Mouse (Mus musculus) heart, postnatal 0 days (tissue): ENCODE data around the gene Adra2c. TPM values are rescaled to one million over a fixed set of nuclear protein-coding genes. Genes with fewer than 3 reads are reported as not detected.

ENCODE experiments used
- ATAC-seq: fragments of 200-750 bp; cut with Nextera tagmentation; 2 replicates; pipeline ENCODE4 v1.8.0; 2017; ENCODE audit warnings: low read depth, moderate number of reproducible peaks, moderate library complexity; ENCODE audit not compliant: insufficient read depth
- DNase-seq: peaks from one replicate; pipeline ENCODE4 v3.0.0-alpha.2; 2016; ENCODE audit warnings: low spot score
- H3K27ac ChIP-seq: fragments of 300-500 bp; sonication (generic); 2 replicates; pipeline ENCODE4 v1.5.1; 2014; ENCODE audit warnings: low read depth, mild to moderate bottlenecking
- H3K27me3 ChIP-seq: fragments of 300-500 bp; sonication (generic); 2 replicates; pipeline ENCODE4 v1.6.1; 2014; ENCODE audit warnings: low read length, mixed read lengths; ENCODE audit not compliant: control insufficient read depth, insufficient read depth
- H3K36me3 ChIP-seq: fragments of 300-500 bp; sonication (generic); replicated peaks from 2 replicates; pipeline ENCODE4 v1.6.1; 2014; ENCODE audit warnings: low read length, mixed read lengths; ENCODE audit not compliant: control insufficient read depth, insufficient read depth
- H3K4me1 ChIP-seq: fragments of 300-500 bp; sonication (generic); 2 replicates; pipeline ENCODE4 v1.6.1; 2014; ENCODE audit warnings: antibody characterized with exemption; ENCODE audit not compliant: control insufficient read depth, insufficient read depth
- H3K4me2 ChIP-seq: fragments of 300-500 bp; sonication (generic); 2 replicates; pipeline ENCODE4 v1.6.1; 2014; ENCODE audit warnings: low read depth, mild to moderate bottlenecking, low read length, moderate library complexity
- H3K4me3 ChIP-seq: fragments of 300-500 bp; sonication (generic); 2 replicates; pipeline ENCODE4 v1.5.1; 2014; ENCODE audit warnings: low read depth, low read length
- H3K9ac ChIP-seq: fragments of 300-500 bp; sonication (generic); replicated peaks from 2 replicates; pipeline ENCODE4 v1.6.1; 2014; ENCODE audit warnings: low read depth, low read length, mixed read lengths
- H3K9me3 ChIP-seq: fragments of 300-500 bp; sonication (generic); replicated peaks from 2 replicates; pipeline ENCODE4 v1.6.1; 2016; ENCODE audit warnings: low read length; ENCODE audit not compliant: control insufficient read depth
- CTCF ChIP-seq: IDR thresholded peaks from 2 replicates; pipeline ENCODE4 v1.5.1; 2016; ENCODE audit warnings: antibody characterized with exemption, control low read depth, low read depth
- EP300 ChIP-seq: IDR thresholded peaks from 2 replicates; pipeline ENCODE4 v1.6.1; 2016; ENCODE audit warnings: antibody characterized with exemption, low read depth
- WGBS: fragments of 180-500 bp; shearing (Covaris S2); extraction: QIAGEN DNeasy Blood & Tissue Kit; methylation state at CpG from one replicate; pipeline ENCODE4 v1.1.7; 2014; 5-methylcytosine and 5-hydroxymethylcytosine counted together
- polyA plus RNA-seq: library from polyadenylated mRNA; unstranded; fragments of >200 nt; fragmentation: Nextera tagmentation; extraction: Ambion mirVana; gene quantifications from 2 replicates; pipeline ENCODE4 v1.2.1, GENCODE M21; 2015
- total RNA-seq: library from RNA; depleted of rRNA; stranded (reverse); fragments of >200 nt; gene quantifications from 2 replicates; pipeline ENCODE4 v1.2.3, GENCODE M21; 2014; ENCODE audit warnings: low replicate concordance

Gene Adra2c
- total and polyA plus RNA-seq, 2 experiments from 2014 or later: 0.76 TPM; not detected in 1

GRCm38 (mm10) chr5:35286190-35286589, 8.1 kb downstream of the Adra2c start:
- WGBS: 62% methylated on average over 5 of the region's 5 CpGs
- no peak overlapping the region for H3K4me2 ChIP-seq
- no peak for TF ChIP-seq EP300
- TF ChIP-seq CTCF: no peak
- ATAC-seq: no peak
- H3K36me3 ChIP-seq: no peaks in the 10 kb centered on the region
- no peak overlapping the region for H3K9ac ChIP-seq
- DNase-seq: no peak
- H3K9me3 ChIP-seq: no peaks in the 10 kb centered on the region
- no peaks in the 10 kb centered on the region for H3K4me1 ChIP-seq
- no peak overlapping the region for H3K27ac ChIP-seq
- peaks cover 36% of the 10 kb centered on the region for H3K27me3 ChIP-seq
- no peak overlapping the region for H3K4me3 ChIP-seq

DNA sequence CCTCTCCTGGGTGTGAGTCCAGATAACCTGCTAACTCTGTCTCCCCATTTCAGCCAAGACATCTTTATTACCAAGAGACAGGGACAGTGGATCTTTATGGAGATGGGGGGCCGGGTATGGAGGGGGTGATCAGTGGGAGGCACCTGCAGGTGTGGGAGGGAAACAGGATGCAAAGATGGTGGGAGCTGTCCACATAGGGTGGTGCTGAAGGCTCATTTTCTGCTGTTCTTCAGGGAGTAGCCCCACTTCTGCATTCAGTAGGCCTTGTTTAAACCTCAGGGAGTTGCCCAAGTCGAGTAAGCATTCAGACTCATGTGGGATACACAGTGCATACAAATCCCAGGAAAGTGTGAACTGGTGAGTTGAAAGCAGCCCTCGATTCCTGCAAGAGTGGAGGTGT, 21.5 kb downstream of the Adra2c start:
- Histone ChIP-seq H3K27me3 (peaks cover 20% of the 10 kb centered on the region; the same call in 1 of the 2 replicates), H3K4me2 (no peak overlapping the region), H3K4me1 (no peaks in the 10 kb centered on the region), H3K4me3 (no peak overlapping the region), H3K36me3 (no peaks in the 10 kb centered on the region), H3K9ac (no peak overlapping the region), H3K27ac (no peak overlapping the region), H3K9me3 (no peaks in the 10 kb centered on the region)
- DNase-seq (no peak), ATAC-seq (no peak)
- WGBS: 15% methylated on average over 3 of the region's 3 CpGs
- TF ChIP-seq EP300: no peak
- no peak for TF ChIP-seq CTCF

DNA sequence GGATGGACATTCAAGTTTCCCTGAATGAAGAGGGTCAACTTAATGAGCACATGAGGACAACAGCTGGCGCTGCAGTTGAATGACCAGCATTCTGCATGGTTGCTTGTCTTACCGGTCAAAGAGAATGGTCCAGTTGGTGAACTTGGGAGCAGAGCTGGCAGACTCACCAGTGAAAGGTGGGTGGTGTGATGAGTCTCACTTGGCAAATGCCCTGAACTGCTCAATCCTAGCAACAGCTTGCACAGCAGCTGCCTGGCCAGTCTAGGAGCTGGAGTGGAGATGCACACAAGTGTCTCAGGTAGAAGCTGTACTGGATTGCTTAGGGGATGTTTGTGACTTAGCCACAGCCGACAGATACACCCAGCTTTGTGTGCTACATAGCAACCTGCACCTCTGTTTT, 26.1 kb downstream of the Adra2c start:
- ATAC-seq (no peak), DNase-seq (no peak)
- H3K9me3 ChIP-seq: no peaks in the 10 kb centered on the region
- TF ChIP-seq EP300 (no peak), CTCF (no peak)
- H3K27me3 ChIP-seq: peaks cover 9% of the 10 kb centered on the region; the same call in 1 of the 2 replicates
- no peak overlapping the region for H3K4me2 ChIP-seq
- H3K27ac ChIP-seq: no peak overlapping the region
- no peak overlapping the region for H3K4me3 ChIP-seq
- H3K9ac ChIP-seq: no peak overlapping the region
- no peaks in the 10 kb centered on the region for H3K4me1 ChIP-seq
- no peaks in the 10 kb centered on the region for H3K36me3 ChIP-seq
- WGBS: 68% methylated on average over 3 of the region's 3 CpGs

DNA sequence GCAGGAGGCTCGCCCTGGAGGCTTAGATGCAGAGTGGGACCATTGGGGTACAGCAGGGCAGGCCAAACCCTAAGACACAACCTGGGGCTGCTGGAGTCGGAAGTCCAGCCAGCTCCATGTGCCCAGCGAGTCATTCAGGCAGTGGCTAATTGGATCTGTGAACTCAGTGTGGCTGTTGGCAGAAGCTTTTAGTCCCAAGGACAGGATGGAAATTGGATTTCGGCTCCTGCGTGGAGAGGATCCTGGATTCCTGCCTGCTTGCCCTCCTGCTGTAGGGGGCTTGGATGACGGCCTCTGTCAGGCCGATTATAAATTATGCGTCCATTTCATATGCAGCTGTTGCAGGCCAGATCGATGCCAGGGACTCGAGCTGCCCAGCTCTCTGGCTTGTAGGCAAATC, 27.2 kb downstream of the Adra2c start:
- H3K4me1 ChIP-seq: no peaks in the 10 kb centered on the region
- ATAC-seq (no peak), DNase-seq (no peak)
- 77% methylated on average over 10 of the region's 10 CpGs for WGBS
- no peak overlapping the region for H3K4me3 ChIP-seq
- H3K36me3 ChIP-seq: no peaks in the 10 kb centered on the region
- H3K4me2 ChIP-seq: no peak overlapping the region
- no peak for TF ChIP-seq CTCF
- no peak for TF ChIP-seq EP300
- no peaks in the 10 kb centered on the region for H3K9me3 ChIP-seq
- H3K9ac ChIP-seq: no peak overlapping the region
- 0 out of 2 replicates have a peak, but pooled peaks cover 11% of the 10 kb centered on the region for H3K27me3 ChIP-seq
- H3K27ac ChIP-seq: no peak overlapping the region

DNA sequence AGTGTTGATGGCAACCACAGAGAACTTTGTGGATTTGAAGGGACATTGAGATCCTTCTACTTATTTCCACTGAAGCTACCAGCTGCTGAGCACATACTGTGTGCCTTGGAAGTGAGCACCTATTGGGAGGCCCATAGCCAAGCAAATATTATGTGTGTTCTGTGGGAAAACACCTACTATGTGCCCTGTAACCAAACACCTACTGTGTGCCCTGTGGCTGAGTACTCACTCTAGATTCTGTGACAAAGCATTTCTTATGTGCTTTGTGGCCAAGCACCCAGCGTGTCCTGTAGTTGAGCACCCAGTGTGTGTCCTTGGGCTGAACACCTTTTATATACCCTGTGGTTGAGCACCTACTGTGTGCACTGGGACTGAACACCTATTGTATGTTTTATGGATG, 28.6 kb downstream of the Adra2c start:
- no peak overlapping the region for H3K9ac ChIP-seq
- no peaks in the 10 kb centered on the region for H3K9me3 ChIP-seq
- no peak overlapping the region for H3K4me3 ChIP-seq
- no peaks in the 10 kb centered on the region for H3K36me3 ChIP-seq
- no peaks in the 10 kb centered on the region for H3K4me1 ChIP-seq
- DNase-seq (no peak), ATAC-seq (no peak)
- TF ChIP-seq EP300 (no peak), CTCF (no peak)
- peaks cover 21% of the 10 kb centered on the region; the same call in 1 of the 2 replicates for H3K27me3 ChIP-seq
- 85% methylated on average over 1 of the region's 1 CpGs for WGBS
- H3K27ac ChIP-seq: no peak overlapping the region
- H3K4me2 ChIP-seq: no peak overlapping the region

- TF ChIP-seq CTCF (no peak), EP300 (no peak)
- peaks cover 47% of the 10 kb centered on the region for H3K27me3 ChIP-seq
- H3K9me3 ChIP-seq: no peaks in the 10 kb centered on the region
Observed at GRCm38 (mm10) chr5:35309853-35310252, 31.7 kb downstream of the Adra2c start.

More at GRCm38 (mm10) chr5:35309853-35310252, 31.7 kb downstream of the Adra2c start:
- WGBS: 47% methylated on average over 7 of the region's 7 CpGs
- ATAC-seq: no peak
- Histone ChIP-seq H3K27ac (no peak overlapping the region), H3K36me3 (no peaks in the 10 kb centered on the region), H3K9ac (no peak overlapping the region), H3K4me1 (no peaks in the 10 kb centered on the region), H3K4me3 (no peak overlapping the region), H3K4me2 (no peak overlapping the region)
- DNase-seq: no peak
